Mouse (Mus musculus): Measurements from ENCODE around the gene Prkch. TPM values are rescaled to one million over a fixed set of nuclear protein-coding genes. Genes with fewer than 3 reads are reported as not detected.
A peak's percentile ranks its signal among the peaks of the same experiment; 100 is the strongest.

Gene Prkch
- total and polyA plus RNA-seq, 2 experiments from 2014 or later: 9.9 to 16.2 TPM

GRCm38 (mm10) chr12:73725825-73726604, 141.4 kb downstream of the Prkch start:
- 90% methylated on average over 9 of the region's 9 CpGs for WGBS
- H3K9me3 ChIP-seq (ENCODE audit: low read length): no peaks in the 10 kb centered on the region
- H3K27me3 ChIP-seq (ENCODE audit: insufficient read depth, low read length): 0 out of 2 replicates have a peak, but pooled peaks cover 3% of the 10 kb centered on the region
- no peaks in the 10 kb centered on the region for H3K36me3 ChIP-seq (ENCODE audit: insufficient read depth, low read length)
- H3K4me1 ChIP-seq (ENCODE audit: insufficient read depth, low read length): no peaks in the 10 kb centered on the region
- no peak overlapping the region for H3K4me2 ChIP-seq (ENCODE audit: low read depth, low read length, poor library complexity, severe bottlenecking)
- no peak overlapping the region for H3K4me3 ChIP-seq (ENCODE audit: low read depth, low read length)
- no peak for ATAC-seq (ENCODE audit: low FRiP score)
- no peak for DNase-seq (ENCODE audit: low spot score)
- TF ChIP-seq CTCF (IDR thresholded peaks at IDR 0.05): no peak
- no peak overlapping the region for H3K27ac ChIP-seq (ENCODE audit: low read depth, low read length)
- H3K9ac ChIP-seq (replicated peaks; ENCODE audit: low read length, poor library complexity, severe bottlenecking): no peak overlapping the region

DNA sequence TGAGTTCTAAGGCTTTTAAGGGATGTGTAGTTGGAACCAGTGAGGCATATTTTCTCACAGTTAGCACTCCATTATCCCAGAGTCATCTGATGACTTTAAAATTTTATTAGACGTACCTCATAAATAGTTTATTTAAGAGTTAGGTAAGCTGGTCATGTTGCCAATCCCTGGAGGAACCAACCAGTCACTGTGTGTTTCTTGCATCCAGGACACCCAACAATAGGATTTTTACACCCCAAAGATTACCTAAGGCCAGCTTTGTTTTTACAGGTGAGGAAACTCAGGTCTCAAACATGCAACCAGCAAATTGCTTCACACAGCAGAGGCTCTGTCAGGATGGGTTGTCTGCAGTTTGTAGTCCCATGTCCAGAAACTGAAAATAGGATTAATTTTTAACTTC, 142.4 kb downstream of the Prkch start:
- no peak overlapping the region for H3K9ac ChIP-seq (replicated peaks; ENCODE audit: low read length, poor library complexity, severe bottlenecking)
- 100% methylated on average over 1 of the region's 1 CpGs for WGBS
- no peaks in the 10 kb centered on the region for H3K4me1 ChIP-seq (ENCODE audit: insufficient read depth, low read length)
- no peak for DNase-seq (ENCODE audit: low spot score)
- H3K9me3 ChIP-seq (ENCODE audit: low read length): no peaks in the 10 kb centered on the region
- no peak overlapping the region for H3K4me2 ChIP-seq (ENCODE audit: low read depth, low read length, poor library complexity, severe bottlenecking)
- H3K27ac ChIP-seq (ENCODE audit: low read depth, low read length): no peak overlapping the region
- no peak for TF ChIP-seq CTCF (IDR thresholded peaks at IDR 0.05)
- H3K27me3 ChIP-seq (ENCODE audit: insufficient read depth, low read length): 0 out of 2 replicates have a peak, but pooled peaks cover 3% of the 10 kb centered on the region
- no peak for ATAC-seq (ENCODE audit: low FRiP score)
- H3K36me3 ChIP-seq (ENCODE audit: insufficient read depth, low read length): no peaks in the 10 kb centered on the region
- H3K4me3 ChIP-seq (ENCODE audit: low read depth, low read length): no peak overlapping the region

GRCm38 (mm10) chr12:73730603-73731002, 146.0 kb downstream of the Prkch start:
- no peaks in the 10 kb centered on the region for H3K36me3 ChIP-seq (ENCODE audit: insufficient read depth, low read length)
- H3K4me2 ChIP-seq (ENCODE audit: low read depth, low read length, poor library complexity, severe bottlenecking): no peak overlapping the region
- no peak for TF ChIP-seq CTCF (IDR thresholded peaks at IDR 0.05)
- no peaks in the 10 kb centered on the region for H3K9me3 ChIP-seq (ENCODE audit: low read length)
- 27% methylated on average over 4 of the region's 4 CpGs for WGBS
- peak; percentile 31 for DNase-seq (ENCODE audit: low spot score)
- H3K4me3 ChIP-seq (ENCODE audit: low read depth, low read length): no peak overlapping the region
- H3K27me3 ChIP-seq (ENCODE audit: insufficient read depth, low read length): 0 out of 2 replicates have a peak, but pooled peaks cover 3% of the 10 kb centered on the region
- no peaks in the 10 kb centered on the region for H3K4me1 ChIP-seq (ENCODE audit: insufficient read depth, low read length)
- no peak overlapping the region for H3K9ac ChIP-seq (replicated peaks; ENCODE audit: low read length, poor library complexity, severe bottlenecking)
- no peak overlapping the region for H3K27ac ChIP-seq (ENCODE audit: low read depth, low read length)
- ATAC-seq (ENCODE audit: low FRiP score): no peak

DNA sequence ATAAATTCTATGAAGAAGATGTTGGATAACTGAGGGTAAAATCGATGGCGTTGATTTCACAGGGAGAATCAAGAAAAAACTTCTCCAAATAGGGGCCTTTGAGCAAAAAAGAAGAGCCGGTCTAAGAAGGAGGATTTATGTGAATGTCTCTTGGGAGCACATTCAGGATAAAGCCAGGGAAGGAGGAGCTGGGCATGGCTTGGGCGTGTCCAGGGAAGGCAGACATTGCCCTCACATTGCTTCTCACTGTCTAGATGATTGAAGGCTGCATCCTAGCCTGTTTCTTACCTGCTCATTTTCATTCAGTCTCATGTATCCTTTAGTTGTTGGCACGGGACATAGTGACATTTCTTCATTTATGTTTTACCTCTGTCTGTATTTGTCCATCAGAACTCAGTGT, 146.5 kb downstream of the Prkch start:
- Histone ChIP-seq H3K4me3 (ENCODE audit: low read depth, low read length) (no peak overlapping the region), H3K4me2 (ENCODE audit: low read depth, low read length, poor library complexity, severe bottlenecking) (no peak overlapping the region), H3K27ac (ENCODE audit: low read depth, low read length) (no peak overlapping the region), H3K4me1 (ENCODE audit: insufficient read depth, low read length) (no peaks in the 10 kb centered on the region), H3K36me3 (ENCODE audit: insufficient read depth, low read length) (no peaks in the 10 kb centered on the region), H3K9me3 (ENCODE audit: low read length) (no peaks in the 10 kb centered on the region), H3K9ac (replicated peaks; ENCODE audit: low read length, poor library complexity, severe bottlenecking) (no peak overlapping the region), H3K27me3 (ENCODE audit: insufficient read depth, low read length) (0 out of 2 replicates have a peak, but pooled peaks cover 3% of the 10 kb centered on the region)
- WGBS: 50% methylated on average over 5 of the region's 5 CpGs
- no peak for DNase-seq (ENCODE audit: low spot score)
- no peak for TF ChIP-seq CTCF (IDR thresholded peaks at IDR 0.05)
- no peak for ATAC-seq (ENCODE audit: low FRiP score)

GRCm38 (mm10) chr12:73731848-73732540, 147.4 kb downstream of the Prkch start:
- Histone ChIP-seq H3K4me1 (ENCODE audit: insufficient read depth, low read length) (no peaks in the 10 kb centered on the region), H3K36me3 (ENCODE audit: insufficient read depth, low read length) (no peaks in the 10 kb centered on the region), H3K9ac (replicated peaks; ENCODE audit: low read length, poor library complexity, severe bottlenecking) (no peak overlapping the region), H3K27me3 (ENCODE audit: insufficient read depth, low read length) (0 out of 2 replicates have a peak, but pooled peaks cover 3% of the 10 kb centered on the region), H3K4me3 (ENCODE audit: low read depth, low read length) (no peak overlapping the region), H3K4me2 (ENCODE audit: low read depth, low read length, poor library complexity, severe bottlenecking) (0 out of 2 replicates have a peak overlapping the region, but pooled peaks have one; percentile 9), H3K27ac (ENCODE audit: low read depth, low read length) (peak overlapping the region; percentile 43), H3K9me3 (ENCODE audit: low read length) (no peaks in the 10 kb centered on the region)
- ATAC-seq (ENCODE audit: low FRiP score) (peak; percentile 65; the same call in 1 of the 2 replicates), DNase-seq (ENCODE audit: low spot score) (peak; percentile 35)
- 24% methylated on average over 17 of the region's 17 CpGs for WGBS
- no peak for TF ChIP-seq CTCF (IDR thresholded peaks at IDR 0.05)

DNA sequence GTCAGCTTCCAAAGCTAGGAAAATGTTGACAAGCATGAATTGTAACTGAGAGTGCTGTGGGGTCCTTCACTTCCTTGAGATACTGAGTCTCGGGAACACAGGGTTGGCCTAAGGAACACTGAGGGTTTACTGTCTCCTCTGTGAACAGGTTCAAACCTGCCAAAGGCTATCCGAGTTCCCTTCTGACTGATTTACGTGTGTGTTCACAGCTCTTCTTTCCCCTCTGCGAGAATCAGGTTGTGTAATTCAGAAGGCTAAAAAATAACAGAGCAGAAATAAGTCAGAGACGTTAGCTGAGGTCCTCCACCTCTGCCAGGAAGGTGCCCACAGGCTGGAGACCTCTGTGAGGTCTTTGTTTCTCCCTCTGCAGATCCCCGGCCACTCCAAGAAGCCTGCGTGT, 148.3 kb downstream of the Prkch start:
- H3K36me3 ChIP-seq (ENCODE audit: insufficient read depth, low read length): no peaks in the 10 kb centered on the region
- 0 out of 2 replicates have a peak overlapping the region, but pooled peaks have one; percentile 1 for H3K27ac ChIP-seq (ENCODE audit: low read depth, low read length)
- no peak overlapping the region for H3K9ac ChIP-seq (replicated peaks; ENCODE audit: low read length, poor library complexity, severe bottlenecking)
- WGBS: 80% methylated on average over 7 of the region's 7 CpGs
- ATAC-seq (ENCODE audit: low FRiP score) (no peak), DNase-seq (ENCODE audit: low spot score) (no peak)
- 0 out of 2 replicates have a peak, but pooled peaks cover 3% of the 10 kb centered on the region for H3K27me3 ChIP-seq (ENCODE audit: insufficient read depth, low read length)
- H3K4me3 ChIP-seq (ENCODE audit: low read depth, low read length): no peak overlapping the region
- no peak overlapping the region for H3K4me2 ChIP-seq (ENCODE audit: low read depth, low read length, poor library complexity, severe bottlenecking)
- H3K9me3 ChIP-seq (ENCODE audit: low read length): no peaks in the 10 kb centered on the region
- TF ChIP-seq CTCF (IDR thresholded peaks at IDR 0.05): no peak
- H3K4me1 ChIP-seq (ENCODE audit: insufficient read depth, low read length): no peaks in the 10 kb centered on the region

All from midbrain, postnatal 0 days (tissue).